Mouse (Mus musculus) erythroblast, embryonic 14.5 days (primary cell): ENCODE data around the gene Cand1.

Experiments used
- GATA1 ChIP-seq: IDR thresholded peaks from 2 replicates; pipeline ENCODE4 v1.6.1; 2012; ENCODE audit warnings: low read length, inconsistent platforms, mixed read lengths
- TAL1 ChIP-seq: IDR thresholded peaks from 3 replicates; pipeline ENCODE4 v1.6.1; 2012; ENCODE audit warnings: low read length, inconsistent platforms, mixed read lengths

DNA sequence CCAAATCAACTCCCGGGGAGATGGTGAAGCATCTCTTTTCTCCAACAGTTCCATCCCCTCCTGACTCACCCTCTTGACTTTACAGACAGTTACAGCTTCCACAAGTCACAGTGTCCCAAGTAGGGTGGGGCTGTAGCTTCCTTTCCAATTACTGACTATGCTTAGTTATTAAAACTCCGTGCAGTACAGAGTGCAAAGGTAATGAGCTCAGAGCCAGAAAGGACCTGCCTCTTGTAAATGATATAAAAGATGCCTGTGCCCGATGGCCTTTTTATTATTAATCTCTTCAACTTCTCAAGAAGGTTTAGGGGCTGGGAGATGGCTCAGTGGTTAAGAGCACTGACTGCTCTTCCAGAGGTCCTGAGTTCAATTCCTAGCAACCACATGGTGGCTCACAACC is 70.2 kb downstream of the Cand1 start:
- TF ChIP-seq GATA1 (no peak), TAL1 (no peak)
